Mouse (Mus musculus) stomach, embryonic 14.5 days (tissue): Measurements from ENCODE around the gene Vmn1r207-ps. TPM values are rescaled to one million over a fixed set of nuclear protein-coding genes. Genes with fewer than 3 reads are reported as not detected.
"Not testable (repeated sequence)": the region's sequence is repeated elsewhere in the genome, so short reads cannot be mapped to it uniquely, and the experiment has no call there.

Experiments used
- ATAC-seq: fragments of 200-750 bp; cut with Nextera tagmentation; 2 replicates; pipeline ENCODE4 v1.8.0; 2017; ENCODE audit warnings: low read depth, moderate TSS enrichment; ENCODE audit not compliant: insufficient number of reproducible peaks, insufficient read depth, low FRiP score
- H3K27ac ChIP-seq: fragments of 300-500 bp; sonication (generic); 2 replicates; pipeline ENCODE4 v1.5.1; 2014; ENCODE audit warnings: mild to moderate bottlenecking, low read length, moderate library complexity, mixed read lengths
- H3K27me3 ChIP-seq: fragments of 300-500 bp; sonication (generic); 2 replicates; pipeline ENCODE4 v1.6.1; 2014; ENCODE audit warnings: low read length, control low read depth, mixed read lengths; ENCODE audit not compliant: control insufficient read depth, insufficient read depth
- H3K36me3 ChIP-seq: fragments of 300-500 bp; sonication (generic); 2 replicates; pipeline ENCODE4 v1.6.1; 2014; ENCODE audit warnings: mild to moderate bottlenecking, control low read depth, low read length, moderate library complexity, mixed read lengths; ENCODE audit not compliant: control insufficient read depth, insufficient read depth
- H3K4me1 ChIP-seq: fragments of 300-500 bp; sonication (generic); 2 replicates; pipeline ENCODE4 v1.6.1; 2014; ENCODE audit warnings: low read length, control low read depth, mixed read lengths; ENCODE audit not compliant: control insufficient read depth, insufficient read depth
- H3K4me2 ChIP-seq: fragments of 300-500 bp; sonication (generic); replicated peaks from 2 replicates; pipeline ENCODE4 v1.6.1; 2014; ENCODE audit warnings: low read depth, low read length, control low read depth
- H3K4me3 ChIP-seq: fragments of 300-500 bp; sonication (generic); 2 replicates; pipeline ENCODE4 v1.5.1; 2014; ENCODE audit warnings: low read depth, low read length, control low read depth
- H3K9ac ChIP-seq: fragments of 300-500 bp; sonication (generic); replicated peaks from 2 replicates; pipeline ENCODE4 v1.6.1; 2014; ENCODE audit warnings: low read depth, mild to moderate bottlenecking, control low read depth, low read length, moderate library complexity, mixed read lengths
- H3K9me3 ChIP-seq: fragments of 300-500 bp; sonication (generic); 2 replicates; pipeline ENCODE4 v1.6.1; 2016; ENCODE audit warnings: low read depth, low read length, control low read depth; ENCODE audit not compliant: control insufficient read depth
- WGBS: fragments of 180-500 bp; shearing (Covaris S2); extraction: QIAGEN DNeasy Blood & Tissue Kit; methylation state at CpG from one replicate; pipeline ENCODE4 v1.1.7; 2014; 5-methylcytosine and 5-hydroxymethylcytosine counted together
- polyA plus RNA-seq: library from polyadenylated mRNA; unstranded; fragments of >200 nt; fragmentation: Nextera tagmentation; extraction: Ambion mirVana; gene quantifications from 2 replicates; pipeline ENCODE4 v1.2.1, GENCODE M21; 2014

The Vmn1r207-ps gene
- polyA plus RNA-seq: not detected in 2 replicates

GRCm38 (mm10) chr13:22729529-22729928, at the start of gene Vmn1r207-ps:
TSS of gene Vmn1r207-ps (minus strand) at chr13:22729629.
- not testable (repeated sequence) for H3K4me2 ChIP-seq, H3K9ac ChIP-seq, H3K36me3 ChIP-seq, H3K27me3 ChIP-seq, H3K9me3 ChIP-seq, ATAC-seq, H3K4me1 ChIP-seq, H3K4me3 ChIP-seq, H3K27ac ChIP-seq

- WGBS: no CpG with 5 or more reads among the region's 7 CpGs
- not testable (repeated sequence) for H3K9me3 ChIP-seq, H3K27me3 ChIP-seq, H3K4me2 ChIP-seq, H3K9ac ChIP-seq, H3K4me3 ChIP-seq, ATAC-seq, H3K4me1 ChIP-seq, H3K36me3 ChIP-seq, H3K27ac ChIP-seq
These were observed 47.9 kb upstream of the Vmn1r207-ps start, which contains the start of gene Vmn1r208 for GRCm38 (mm10) chr13:22777300-22777699. TSS of gene Vmn1r208 (minus strand) at chr13:22777400.

GRCm38 (mm10) chr13:22771592-22771991, 42.2 kb upstream of the Vmn1r207-ps start:
- H3K27me3 ChIP-seq, H3K9me3 ChIP-seq, H3K4me3 ChIP-seq, H3K4me2 ChIP-seq, H3K36me3 ChIP-seq, H3K9ac ChIP-seq, ATAC-seq, H3K4me1 ChIP-seq, H3K27ac ChIP-seq: not testable (repeated sequence)
- whole genome bisulfite sequencing: 75% methylated on average over 1 of the region's 2 CpGs

- ATAC-seq: no peak
- Histone ChIP-seq H3K9ac (no peak overlapping the region), H3K36me3 (no peaks in the 10 kb centered on the region)
These were observed 18.1 kb upstream of the Vmn1r207-ps start for GRCm38 (mm10) chr13:22747524-22747923.

DNA sequence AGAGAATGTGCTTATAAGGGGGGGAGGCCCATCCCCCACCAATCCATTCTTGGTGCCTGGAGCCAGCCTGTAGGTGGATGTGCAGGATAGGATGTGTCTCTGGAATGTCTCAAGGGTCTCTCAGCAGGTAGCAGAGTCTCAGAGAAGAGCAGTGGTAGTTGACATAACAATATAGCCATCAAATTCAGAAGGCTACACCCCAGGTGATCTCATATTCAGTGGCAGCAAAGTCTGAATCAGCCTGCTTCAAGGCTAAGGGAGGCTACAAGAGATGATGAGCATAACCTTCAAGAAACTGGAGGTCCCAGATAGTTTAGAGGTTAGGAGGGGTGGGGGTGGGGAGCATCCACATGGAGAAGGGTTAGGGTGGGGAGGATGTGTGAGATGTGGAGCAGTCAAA, 22.5 kb downstream of the Vmn1r207-ps start:
- not testable (repeated sequence) for ATAC-seq, H3K9me3 ChIP-seq, H3K4me3 ChIP-seq, H3K36me3 ChIP-seq, H3K9ac ChIP-seq, H3K27me3 ChIP-seq, H3K27ac ChIP-seq, H3K4me1 ChIP-seq, H3K4me2 ChIP-seq

More at GRCm38 (mm10) chr13:22747524-22747923, 18.1 kb upstream of the Vmn1r207-ps start:
- H3K27ac ChIP-seq: no peak overlapping the region
- no peaks in the 10 kb centered on the region for H3K4me1 ChIP-seq
- no peaks in the 10 kb centered on the region for H3K9me3 ChIP-seq
- H3K27me3 ChIP-seq: no peaks in the 10 kb centered on the region
- H3K4me3 ChIP-seq: no peak overlapping the region
- no peak overlapping the region for H3K4me2 ChIP-seq

DNA sequence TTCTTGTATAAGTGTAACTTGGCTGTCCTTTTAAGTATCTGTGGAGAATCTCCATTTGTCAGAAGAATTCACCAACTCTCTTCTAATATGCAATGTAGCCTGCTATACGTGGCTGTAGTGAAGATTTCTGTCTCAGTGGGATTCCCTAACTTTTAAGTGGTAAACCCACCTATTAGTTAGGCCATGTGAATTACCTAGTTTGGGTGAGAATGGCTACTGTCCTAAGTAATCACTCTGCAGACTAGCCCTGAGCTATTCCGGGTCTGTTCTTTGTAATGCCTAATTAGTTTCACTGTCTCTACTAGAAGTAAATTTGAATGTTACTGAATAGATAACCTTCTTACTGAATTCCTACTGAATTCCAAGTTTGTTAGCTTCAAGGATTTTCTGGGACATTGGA, 26.5 kb downstream of the Vmn1r207-ps start:
- H3K27me3 ChIP-seq, H3K36me3 ChIP-seq, H3K9me3 ChIP-seq, H3K9ac ChIP-seq, ATAC-seq, H3K4me3 ChIP-seq, H3K4me2 ChIP-seq, H3K27ac ChIP-seq, H3K4me1 ChIP-seq: not testable (repeated sequence)
- 45% methylated on average over 2 of the region's 2 CpGs for WGBS

Other genes with a start within 250 kb of the Vmn1r207-ps start
- not detected in 2 replicates for gene Vmn1r202, start 224.2 kb downstream of the Vmn1r207-ps start, polyA plus RNA-seq
- gene Vmn1r203, start 211.5 kb downstream of the Vmn1r207-ps start, polyA plus RNA-seq: not detected in 2 replicates
- gene Vmn1r204, start 176.4 kb downstream of the Vmn1r207-ps start, polyA plus RNA-seq: not detected in 2 replicates
- gene Vmn1r205, start 136.6 kb downstream of the Vmn1r207-ps start, polyA plus RNA-seq: not detected in 2 replicates
- not detected in 2 replicates for gene Vmn1r206, start 105.4 kb downstream of the Vmn1r207-ps start, polyA plus RNA-seq
- not detected in 2 replicates for gene Vmn1r208, start 47.8 kb upstream of the Vmn1r207-ps start, polyA plus RNA-seq
- gene Vmn1r209, start 80.1 kb upstream of the Vmn1r207-ps start, polyA plus RNA-seq: not detected in 2 replicates
- not detected in 2 replicates for gene Vmn1r210, start 101.7 kb upstream of the Vmn1r207-ps start, polyA plus RNA-seq
- gene Vmn1r211, start 127.9 kb upstream of the Vmn1r207-ps start, polyA plus RNA-seq: not detected in 2 replicates
- not detected in 2 replicates for gene Vmn1r212, start 154.6 kb upstream of the Vmn1r207-ps start, polyA plus RNA-seq